Mouse (Mus musculus) macrophage (primary cell): ENCODE data around the gene Zfp607b. TPM values are rescaled to one million over a fixed set of nuclear protein-coding genes. Genes with fewer than 3 reads are reported as not detected.

Experiments used
- H3K27ac ChIP-seq: fragments of 350-480 bp; formaldehyde crosslinking; 2 replicates; pipeline ENCODE4 v1.9.0; 2021
- H3K36me3 ChIP-seq: fragments of 350-480 bp; formaldehyde crosslinking; 2 replicates; pipeline ENCODE4 v1.9.0; 2021; ENCODE audit errors: inconsistent target
- H3K4me3 ChIP-seq: fragments of 350-480 bp; formaldehyde crosslinking; 2 replicates; pipeline ENCODE4 v1.9.0; 2021; ENCODE audit errors: inconsistent target
- H3K79me2 ChIP-seq: fragments of 350-480 bp; formaldehyde crosslinking; 2 replicates; pipeline ENCODE4 v1.9.0; 2021; ENCODE audit errors: inconsistent target
- WGBS: methylation state at CpG from one replicate; pipeline ENCODE4 v1.1.7; 2026; ENCODE audit warnings: inconsistent platforms; ENCODE audit not compliant: missing documents; 5-methylcytosine and 5-hydroxymethylcytosine counted together
- polyA plus RNA-seq: library from polyadenylated mRNA; stranded (reverse); fragments of 250-400 nt; gene quantifications from 3 replicates; pipeline ENCODE4 v1.2.4, GENCODE M21; 2018; ENCODE audit warnings: inconsistent platforms

Gene Zfp607b
- polyA plus RNA-seq, 1 experiment from 2014 or later: 0.76 TPM

DNA sequence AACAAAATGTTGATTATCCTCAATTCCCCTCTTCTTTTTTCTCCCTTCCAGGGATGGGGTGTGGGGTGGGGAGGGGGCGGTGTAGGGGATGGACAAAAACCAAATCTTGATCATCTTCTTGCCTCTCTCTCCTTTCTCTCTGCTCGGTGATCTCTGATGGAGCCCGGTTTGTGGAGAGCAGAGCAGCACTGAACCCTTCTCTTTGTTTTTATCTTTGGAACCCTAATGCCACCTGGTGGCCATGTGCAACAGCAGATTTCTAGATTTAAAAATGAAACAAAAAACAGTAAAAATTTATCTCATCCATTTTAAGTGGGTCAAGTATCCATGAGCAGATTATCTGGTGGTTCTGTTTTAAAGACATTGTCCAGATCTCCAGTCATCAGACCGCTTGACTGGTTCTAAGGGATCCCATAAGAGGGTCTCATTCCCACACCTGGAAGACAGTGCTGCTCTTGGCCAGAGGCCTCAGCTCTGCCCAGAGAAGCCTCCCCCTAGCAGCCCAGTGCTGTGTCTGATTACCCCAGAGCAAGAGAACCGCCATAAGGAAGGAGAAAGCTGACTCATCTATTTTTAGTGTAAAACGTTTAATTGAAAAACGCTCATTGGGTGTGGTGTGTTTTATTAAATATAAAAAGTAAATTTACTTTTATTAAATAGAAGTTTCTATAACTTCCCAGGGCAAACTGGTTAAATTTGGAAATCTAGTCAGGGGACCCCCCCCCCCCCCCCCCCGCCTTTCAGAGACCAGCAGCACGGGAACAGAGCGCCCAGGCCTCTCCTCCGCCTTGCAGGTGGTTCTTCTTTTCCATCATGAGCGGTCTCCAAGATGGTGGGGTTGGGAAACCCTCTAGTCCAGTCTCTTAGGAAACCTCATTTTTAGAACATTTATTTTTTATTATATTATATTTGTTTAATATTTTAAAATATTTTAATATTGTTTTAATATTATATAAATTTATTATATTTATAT is 36.7 kb downstream of the Zfp607b start:
- H3K79me2 ChIP-seq: no peaks in the 10 kb centered on the region
- WGBS: 32% methylated on average over 9 of the region's 12 CpGs
- no peak overlapping the region for H3K4me3 ChIP-seq
- H3K27ac ChIP-seq: no peak overlapping the region
- no peaks in the 10 kb centered on the region for H3K36me3 ChIP-seq

- WGBS: 82% methylated on average over 2 of the region's 2 CpGs
- Histone ChIP-seq H3K36me3 (no peaks in the 10 kb centered on the region), H3K4me3 (no peak overlapping the region), H3K79me2 (peaks cover 8% of the 10 kb centered on the region), H3K27ac (no peak overlapping the region)
These were observed 38.3 kb downstream of the Zfp607b start for GRCm38 (mm10) chr7:27727471-27727870.

GRCm38 (mm10) chr7:27731281-27731883 is 42.2 kb downstream of the Zfp607b start, which contains the start of gene Zfp60:
Gene Zfp60 (plus strand): TSS chr7:27731389.
- Histone ChIP-seq H3K36me3 (no peaks in the 10 kb centered on the region), H3K4me3 (peak within 1 kb of the TSS; percentile 72), H3K27ac (peak within 1 kb of the TSS; percentile 46), H3K79me2 (peaks cover 46% of the 10 kb centered on the region)
- WGBS: under 1% methylated on average over 35 of the region's 35 CpGs

DNA sequence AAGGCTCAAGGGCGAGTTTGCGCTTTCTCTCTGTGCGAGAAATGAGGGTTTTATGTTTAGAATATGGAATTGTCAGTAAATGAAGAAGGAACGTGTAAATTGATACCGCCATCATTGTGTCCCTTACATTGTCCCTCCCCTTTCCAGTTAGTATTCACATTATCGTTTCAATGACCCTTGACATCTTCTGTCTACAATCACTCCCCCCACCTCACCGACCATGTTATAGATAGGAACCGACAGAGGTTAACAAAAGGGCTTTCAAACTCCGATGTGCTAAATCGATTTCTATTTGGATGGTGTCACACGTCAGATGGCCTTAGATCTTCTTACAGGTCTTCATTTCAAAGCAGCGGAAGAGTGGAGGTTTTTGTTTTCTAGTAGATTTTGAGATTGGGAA is 42.8 kb downstream of the Zfp607b start:
- peak overlapping the region; percentile 72 for H3K4me3 ChIP-seq
- H3K79me2 ChIP-seq: peaks cover 46% of the 10 kb centered on the region
- WGBS: 31% methylated on average over 12 of the region's 12 CpGs
- H3K36me3 ChIP-seq: no peaks in the 10 kb centered on the region
- peak overlapping the region; percentile 46 for H3K27ac ChIP-seq

DNA sequence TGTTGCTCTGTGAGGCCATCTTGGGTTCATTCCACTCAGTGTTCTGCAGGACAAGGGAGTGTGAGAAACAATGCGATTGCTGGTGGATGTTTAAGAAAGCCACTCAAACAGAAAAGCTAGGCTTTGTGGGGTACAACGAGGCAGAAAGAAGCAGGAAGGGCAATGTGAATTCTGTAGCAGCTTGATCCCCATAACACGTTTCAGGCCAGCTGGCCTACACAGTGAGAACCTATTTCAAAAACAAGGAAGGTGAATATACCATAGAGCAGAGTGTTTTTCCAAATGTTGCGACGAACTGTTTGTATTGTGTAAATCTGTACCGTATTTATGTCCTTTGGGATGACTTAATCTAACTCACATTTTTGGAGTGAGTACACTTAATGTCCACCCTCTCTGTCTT is 43.4 kb downstream of the Zfp607b start:
- 92% methylated on average over 6 of the region's 6 CpGs for WGBS
- Histone ChIP-seq H3K27ac (no peak overlapping the region), H3K36me3 (no peaks in the 10 kb centered on the region), H3K79me2 (peaks cover 46% of the 10 kb centered on the region), H3K4me3 (no peak overlapping the region)

- H3K27ac ChIP-seq: no peak overlapping the region
- peaks cover 20% of the 10 kb centered on the region for H3K36me3 ChIP-seq
- no peak overlapping the region for H3K4me3 ChIP-seq
- peaks cover 46% of the 10 kb centered on the region for H3K79me2 ChIP-seq
- 96% methylated on average over 5 of the region's 5 CpGs for WGBS
These were observed 46.3 kb downstream of the Zfp607b start for GRCm38 (mm10) chr7:27735457-27735856.

Other genes with a start within 250 kb of the Zfp607b start
- 0.04 to 0.22 TPM (median 0.16 TPM) in 3 replicates for gene Sptbn4, start 241.7 kb upstream of the Zfp607b start, polyA plus RNA-seq
- 251 to 318 TPM (median 262 TPM) in 3 replicates for gene Blvrb, start 241.4 kb upstream of the Zfp607b start, polyA plus RNA-seq
- gene Sertad3, start 215.6 kb upstream of the Zfp607b start, polyA plus RNA-seq: 9.9 to 24.4 TPM (median 12.1 TPM) in 3 replicates
- 16.5 to 37.7 TPM (median 28.9 TPM) in 3 replicates for gene Sertad1, start 202.4 kb upstream of the Zfp607b start, polyA plus RNA-seq
- 0.20 to 0.30 TPM (median 0.22 TPM) in 3 replicates for gene Prx, start 190.0 kb upstream of the Zfp607b start, polyA plus RNA-seq
- gene Hipk4, start 166.1 kb upstream of the Zfp607b start, polyA plus RNA-seq: 0.04 TPM in 1 of 3 replicates, not detected in the others
- gene Pld3, start 136.1 kb upstream of the Zfp607b start, polyA plus RNA-seq: 1,098 to 2,092 TPM (median 1,493 TPM) in 3 replicates
- 71.9 to 183 TPM (median 75.3 TPM) in 3 replicates for gene 2310022A10Rik, start 136.1 kb upstream of the Zfp607b start, polyA plus RNA-seq
- 53.1 to 77.4 TPM (median 77.2 TPM) in 3 replicates for gene Akt2, start 97.8 kb upstream of the Zfp607b start, polyA plus RNA-seq
- gene Ttc9b, start 35.4 kb upstream of the Zfp607b start, polyA plus RNA-seq: not detected in 3 replicates
- 4.3 to 16.5 TPM (median 9.5 TPM) in 3 replicates for gene Map3k10, start 14.7 kb upstream of the Zfp607b start, polyA plus RNA-seq
- 3.8 to 3.9 TPM (median 3.8 TPM) in 3 replicates for gene Zfp60, start 42.0 kb downstream of the Zfp607b start, polyA plus RNA-seq
- 4.1 to 5.9 TPM (median 4.8 TPM) in 3 replicates for gene Zfp626, start 117.9 kb downstream of the Zfp607b start, polyA plus RNA-seq
- gene Zfp59, start 149.3 kb downstream of the Zfp607b start, polyA plus RNA-seq: 3.4 to 4.3 TPM (median 3.6 TPM) in 3 replicates
- 3.2 to 3.5 TPM (median 3.3 TPM) in 3 replicates for gene Zfp607a, start 168.2 kb downstream of the Zfp607b start, polyA plus RNA-seq
- gene Zfp974, start 240.1 kb downstream of the Zfp607b start, polyA plus RNA-seq: 3.0 to 4.3 TPM (median 3.5 TPM) in 3 replicates